Comparison of ENCODE assay signal across 8 mouse cellular contexts in the genomic region with DNA sequence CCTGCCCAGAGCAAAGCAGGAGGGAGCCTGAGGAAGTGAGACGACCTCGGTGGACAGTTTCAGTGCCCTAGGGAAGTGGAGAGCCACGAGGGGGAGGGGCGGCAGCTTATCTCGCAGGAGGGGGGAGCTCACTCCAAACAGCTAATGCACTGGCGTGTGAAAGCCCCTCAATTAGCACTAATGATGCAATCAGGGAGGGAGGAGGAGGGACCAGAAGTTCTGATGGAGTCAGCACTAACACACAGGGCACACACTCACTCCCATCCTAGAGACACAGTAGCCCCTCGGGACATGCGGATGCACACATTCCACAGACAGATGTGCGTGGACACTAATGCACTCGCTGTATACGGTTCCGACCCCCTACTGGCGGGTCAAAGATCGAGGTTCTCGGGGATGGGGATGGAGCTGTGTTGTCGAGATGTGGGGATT. TPM values are rescaled to one million over a fixed set of nuclear protein-coding genes. Genes with fewer than 3 reads are reported as not detected.
DNase-seq lines count a peak whose midpoint lies in the region; ATAC-seq and TF ChIP-seq lines count a peak whose summit lies in the region.

No protein-coding gene starts in this region.

- peak in 1 of 2 experiments; percentile 30 for DNase-seq in left cerebral cortex, adult 2 months (ENCODE audit: extremely low spot score in 1 of 2, low spot score in 2 of 2)
- DNase-seq in left cerebral cortex, adult 8-10 months (ENCODE audit: low spot score in 2 of 2): no peak
- DNase-seq in adrenal gland, postnatal 10 days: peak; percentile 79
- peak; percentile 56 for DNase-seq in hindbrain, embryonic 14.5 days (ENCODE audit: low spot score)
- peak; percentile 62 for DNase-seq in testis, postnatal 14 days (ENCODE audit: low spot score)

- no peak; the same call in 1 of the 2 replicates for TF ChIP-seq CTCF in left cerebral cortex, adult 2 months (IDR thresholded peaks at IDR 0.05)

- peaks cover 51% of the 10 kb centered on the region for H3K4me1 ChIP-seq in forebrain, embryonic 15.5 days
- H3K4me1 ChIP-seq in hindbrain, embryonic 14.5 days (replicated peaks; ENCODE audit: control insufficient read depth, insufficient read depth, low read length): peaks cover 49% of the 10 kb centered on the region
- H3K4me1 ChIP-seq in limb, embryonic 15.5 days: peaks cover 50% of the 10 kb centered on the region
- peaks cover 52% of the 10 kb centered on the region for H3K4me1 ChIP-seq in midbrain, embryonic 13.5 days (replicated peaks)

- H3K4me2 ChIP-seq in forebrain, embryonic 15.5 days (replicated peaks): peak overlapping the region; percentile 97
- peak overlapping the region; percentile 94 for H3K4me2 ChIP-seq in hindbrain, embryonic 14.5 days (replicated peaks)
- peak overlapping the region; percentile 92 for H3K4me2 ChIP-seq in limb, embryonic 15.5 days
- peak overlapping the region; percentile 83 for H3K4me2 ChIP-seq in midbrain, embryonic 13.5 days (replicated peaks)

- H3K36me3 ChIP-seq in forebrain, embryonic 15.5 days: no peaks in the 10 kb centered on the region
- no peaks in the 10 kb centered on the region for H3K36me3 ChIP-seq in hindbrain, embryonic 14.5 days (replicated peaks; ENCODE audit: control insufficient read depth, insufficient read depth)
- H3K36me3 ChIP-seq in limb, embryonic 15.5 days: no peaks in the 10 kb centered on the region
- no peaks in the 10 kb centered on the region for H3K36me3 ChIP-seq in midbrain, embryonic 13.5 days

- no peaks in the 10 kb centered on the region for H3K9me3 ChIP-seq in forebrain, embryonic 15.5 days
- H3K9me3 ChIP-seq in hindbrain, embryonic 14.5 days (ENCODE audit: control insufficient read depth, low read length): no peaks in the 10 kb centered on the region
- no peaks in the 10 kb centered on the region for H3K9me3 ChIP-seq in limb, embryonic 15.5 days
- no peaks in the 10 kb centered on the region for H3K9me3 ChIP-seq in midbrain, embryonic 13.5 days

- intact Hi-C loops in left cerebral cortex, adult 2 months (cut with DNase I): no loop called here

- peak; percentile 47 for ATAC-seq in forebrain, embryonic 15.5 days (replicated peaks)
- ATAC-seq in hindbrain, embryonic 14.5 days (ENCODE audit: low FRiP score): peak; percentile 40
- no peak for ATAC-seq in limb, embryonic 15.5 days (ENCODE audit: insufficient number of reproducible peaks, low FRiP score, low TSS enrichment, low read depth)
- peak; percentile 32 for ATAC-seq in midbrain, embryonic 13.5 days

- H3K27me3 ChIP-seq in forebrain, embryonic 15.5 days: no peaks in the 10 kb centered on the region
- no peaks in the 10 kb centered on the region for H3K27me3 ChIP-seq in hindbrain, embryonic 14.5 days (ENCODE audit: control insufficient read depth, insufficient read depth, low read length)
- H3K27me3 ChIP-seq in limb, embryonic 15.5 days: peaks cover 74% of the 10 kb centered on the region
- peaks cover 85% of the 10 kb centered on the region for H3K27me3 ChIP-seq in midbrain, embryonic 13.5 days

- H3K4me3 ChIP-seq in left cerebral cortex, adult 2 months: peak overlapping the region; percentile 78
- peak overlapping the region; percentile 88 for H3K4me3 ChIP-seq in forebrain, embryonic 15.5 days
- peak overlapping the region; percentile 82 for H3K4me3 ChIP-seq in hindbrain, embryonic 14.5 days (replicated peaks; ENCODE audit: low read length)
- peak overlapping the region; percentile 81 for H3K4me3 ChIP-seq in limb, embryonic 15.5 days
- peak overlapping the region; percentile 67 for H3K4me3 ChIP-seq in midbrain, embryonic 13.5 days (replicated peaks)

- peak overlapping the region; percentile 85 for H3K27ac ChIP-seq in left cerebral cortex, adult 2 months
- H3K27ac ChIP-seq in forebrain, embryonic 15.5 days (replicated peaks): peak overlapping the region; percentile 87
- peak overlapping the region; percentile 88 for H3K27ac ChIP-seq in hindbrain, embryonic 14.5 days
- H3K27ac ChIP-seq in limb, embryonic 15.5 days: 0 out of 2 replicates have a peak overlapping the region, but pooled peaks have one; percentile 43
- peak overlapping the region; percentile 81 for H3K27ac ChIP-seq in midbrain, embryonic 13.5 days

- WGBS in forebrain, embryonic 15.5 days: under 1% methylated on average over 16 of the region's 16 CpGs
- under 1% methylated on average over 16 of the region's 16 CpGs for WGBS in hindbrain, embryonic 14.5 days
- 2% methylated on average over 16 of the region's 16 CpGs for WGBS in limb, embryonic 15.5 days
- under 1% methylated on average over 16 of the region's 16 CpGs for WGBS in midbrain, embryonic 13.5 days

- H3K9ac ChIP-seq in forebrain, embryonic 15.5 days (replicated peaks): peak overlapping the region; percentile 88; the same call in 1 of the 2 replicates
- H3K9ac ChIP-seq in hindbrain, embryonic 14.5 days: peak overlapping the region; percentile 95
- H3K9ac ChIP-seq in limb, embryonic 15.5 days: peak overlapping the region; percentile 50
- peak overlapping the region; percentile 87 for H3K9ac ChIP-seq in midbrain, embryonic 13.5 days (replicated peaks)

RNA-seq across cellular contexts. Expression of a gene that starts 0.9 kb away (rescaled TPM):
- total RNA-seq in left cerebral cortex, adult 2 months (2021): 10 to 100 TPM; 13.6 to 15.1 TPM
- 10 to 100 TPM; 13.1 to 16.5 (median 14.4) TPM for total RNA-seq in left cerebral cortex, adult 8-10 months (2022)
- 100 to 1,000 TPM in 1 of 2 experiments, 10 to 100 TPM in 1; 95.0 to 101 TPM for total RNA-seq in adrenal gland, postnatal 10 days (2021)
- polyA plus RNA-seq in forebrain, embryonic 15.5 days (2015; fragmentation: Nextera tagmentation; extraction: Ambion mirVana): 6.5 and 7.4 TPM in 2 replicates
- polyA plus RNA-seq in hindbrain, embryonic 14.5 days (2014; fragmentation: Nextera tagmentation; extraction: Ambion mirVana): 5.5 and 7.5 TPM in 2 replicates
- polyA plus RNA-seq in limb, embryonic 15.5 days (2015; fragmentation: Nextera tagmentation; extraction: Ambion mirVana): 10.8 and 11.6 TPM in 2 replicates
- polyA plus RNA-seq in midbrain, embryonic 13.5 days (2015; fragmentation: Nextera tagmentation; extraction: Ambion mirVana): 1.5 and 2.3 TPM in 2 replicates

Comparison
In these comparisons a context has a peak if more than half of its experiments do, and no peak if none do; other contexts are left out.
1. DNase-seq: peak in adrenal gland, postnatal 10 days (single experiment), hindbrain, embryonic 14.5 days (single experiment) and testis, postnatal 14 days (single experiment); none in left cerebral cortex, adult 8-10 months (0 of 2).
2. Peak in every context shown above with its lines, with median percentiles within 50 percentile points of each other: H3K27ac ChIP-seq, H3K4me3 ChIP-seq, H3K4me2 ChIP-seq and H3K9ac ChIP-seq.